Mouse (Mus musculus) MEL (cell line): ENCODE results near the gene C130032M10Rik. TPM values are rescaled to one million over a fixed set of nuclear protein-coding genes. Genes with fewer than 3 reads are reported as not detected.

Experiments used
- DNase-seq: peaks from one replicate; pipeline ENCODE4 v3.0.0; 2011; ENCODE audit warnings: low read depth, low spot score
- H3K27ac ChIP-seq: 2 replicates; pipeline ENCODE4 v1.5.1; 2012; ENCODE audit warnings: low read depth, mild to moderate bottlenecking, control low read depth, low read length, moderate library complexity; ENCODE audit not compliant: control insufficient read depth
- H3K27me3 ChIP-seq, 2 experiments: fragments of 150-350 bp in 1 of 2; sonication (generic) in 1 of 2; 2 replicates each; pipeline ENCODE4 v1.6.1; 2012; ENCODE audit warnings: low read length in 2 of 2, mild to moderate bottlenecking in 2 of 2, improper control_type of control experiment in 1 of 2, moderate library complexity in 1 of 2; ENCODE audit not compliant: insufficient read depth in 2 of 2, control insufficient read depth in 1 of 2
- H3K36me3 ChIP-seq, 2 experiments: 2 replicates each; pipeline ENCODE4 v1.6.1; 2012 to 2014; ENCODE audit warnings: low read length in 2 of 2, improper control_type of control experiment in 1 of 2, inconsistent platforms in 1 of 2, mild to moderate bottlenecking in 1 of 2; ENCODE audit not compliant: insufficient read depth in 2 of 2, control insufficient read depth in 1 of 2
- H3K4me1 ChIP-seq, 2 experiments: fragments of 150-350 bp in 1 of 2; sonication (generic) in 1 of 2; 2 replicates each; pipeline ENCODE4 v1.6.1; 2012; ENCODE audit warnings: low read length in 2 of 2, improper control_type of control experiment in 1 of 2, mild to moderate bottlenecking in 1 of 2; ENCODE audit not compliant: insufficient read depth in 2 of 2, control insufficient read depth in 1 of 2
- H3K4me3 ChIP-seq, 2 experiments: fragments of 150-350 bp in 1 of 2; sonication (generic) in 1 of 2; 2 replicates each; pipeline ENCODE4 v1.5.1; 2012; ENCODE audit warnings: low read depth in 2 of 2, low read length in 2 of 2, mild to moderate bottlenecking in 2 of 2, moderate library complexity in 2 of 2, control low read depth in 1 of 2, improper control_type of control experiment in 1 of 2; ENCODE audit not compliant: control insufficient read depth in 1 of 2, insufficient read depth in 1 of 2
- H3K79me2 ChIP-seq: 2 replicates; pipeline ENCODE4 v1.6.1; 2012; ENCODE audit warnings: mild to moderate bottlenecking, low read length, moderate library complexity; ENCODE audit not compliant: control insufficient read depth, poor library complexity, insufficient read depth
- H3K9ac ChIP-seq: 2 replicates; pipeline ENCODE4 v1.6.1; 2012; ENCODE audit warnings: low read depth, mild to moderate bottlenecking, control low read depth, low read length, moderate library complexity; ENCODE audit not compliant: control insufficient read depth, poor library complexity, severe bottlenecking
- H3K9me3 ChIP-seq: fragments of 150-350 bp; sonication (generic); replicated peaks from 2 replicates; pipeline ENCODE4 v1.6.1; 2012; ENCODE audit warnings: mild to moderate bottlenecking, low read length, improper control_type of control experiment, moderate library complexity; ENCODE audit not compliant: insufficient read depth
- BHLHE40 ChIP-seq: IDR thresholded peaks from 2 replicates; pipeline ENCODE4 v1.6.1; 2012; ENCODE audit warnings: low read depth, mild to moderate bottlenecking, inconsistent platforms, low read length, improper control_type of control experiment, borderline replicate concordance
- CTCF ChIP-seq, 3 experiments: IDR thresholded peaks in 2 of 3; conservative IDR thresholded peaks in 1 of 3; 2 replicates each; pipeline ENCODE4 v1.5.1; 2011 to 2012; ENCODE audit warnings: low read length in 3 of 3, low read depth in 2 of 3, mild to moderate bottlenecking in 2 of 3, improper control_type of control experiment in 1 of 3, inconsistent platforms in 1 of 3, mixed read lengths in 1 of 3, moderate library complexity in 1 of 3; ENCODE audit not compliant: control insufficient read depth in 1 of 3, insufficient read depth in 1 of 3, poor library complexity in 1 of 3, severe bottlenecking in 1 of 3
- ETS1 ChIP-seq: IDR thresholded peaks from 2 replicates; pipeline ENCODE4 v1.6.1; 2012; ENCODE audit warnings: low read depth, mild to moderate bottlenecking, inconsistent platforms, low read length, improper control_type of control experiment, moderate library complexity
- HCFC1 ChIP-seq: IDR thresholded peaks from 2 replicates; pipeline ENCODE4 v1.6.1; 2012; ENCODE audit warnings: low read depth, mild to moderate bottlenecking, inconsistent platforms, low read length, improper control_type of control experiment, moderate library complexity
- JUND ChIP-seq: IDR thresholded peaks from 2 replicates; pipeline ENCODE4 v1.6.1; 2011; ENCODE audit warnings: low read depth, mild to moderate bottlenecking, improper control_type of control experiment, low read length
- MAX ChIP-seq: IDR thresholded peaks from 2 replicates; pipeline ENCODE4 v1.6.1; 2011; ENCODE audit warnings: low read length, improper control_type of control experiment
- MYB ChIP-seq: IDR thresholded peaks from 2 replicates; pipeline ENCODE4 v1.6.1; 2011; ENCODE audit warnings: mild to moderate bottlenecking, low read depth, low read length, improper control_type of control experiment
- NELFE ChIP-seq: IDR thresholded peaks from 2 replicates; pipeline ENCODE4 v1.6.1; 2011; ENCODE audit warnings: low read depth, low read length, improper control_type of control experiment
- SIN3A ChIP-seq: IDR thresholded peaks from 2 replicates; pipeline ENCODE4 v1.6.1; 2012; ENCODE audit warnings: low read length, improper control_type of control experiment, inconsistent platforms
- TBP ChIP-seq: IDR thresholded peaks from 2 replicates; pipeline ENCODE4 v1.8.0; 2011; ENCODE audit warnings: low read depth, low read length, improper control_type of control experiment
- UBTF ChIP-seq: IDR thresholded peaks from 2 replicates; pipeline ENCODE4 v1.6.1; 2012; ENCODE audit warnings: low read depth, mild to moderate bottlenecking, inconsistent platforms, low read length, improper control_type of control experiment, moderate library complexity, borderline replicate concordance; ENCODE audit not compliant: insufficient read depth
- USF1 ChIP-seq: IDR thresholded peaks from 2 replicates; pipeline ENCODE4 v1.6.1; 2014; ENCODE audit warnings: low read depth, mild to moderate bottlenecking, inconsistent platforms, low read length, improper control_type of control experiment, moderate library complexity
- USF2 ChIP-seq, 2 experiments: IDR thresholded peaks; 2 replicates each; pipeline ENCODE4 v1.6.1; 2011 to 2012; ENCODE audit warnings: improper control_type of control experiment in 2 of 2, low read length in 2 of 2, borderline replicate concordance in 1 of 2, inconsistent platforms in 1 of 2, low read depth in 1 of 2, mild to moderate bottlenecking in 1 of 2; ENCODE audit not compliant: insufficient read depth in 1 of 2
- ZC3H11A ChIP-seq: IDR thresholded peaks from 2 replicates; pipeline ENCODE4 v1.6.1; 2012; ENCODE audit warnings: low read depth, mild to moderate bottlenecking, inconsistent platforms, low read length, improper control_type of control experiment
- ZKSCAN1 ChIP-seq: IDR thresholded peaks from 2 replicates; pipeline ENCODE4 v1.6.1; 2012; ENCODE audit warnings: low read depth, mild to moderate bottlenecking, inconsistent platforms, low read length, improper control_type of control experiment, moderate library complexity
- polyA plus RNA-seq, 2 experiments: library from polyadenylated mRNA; stranded (reverse) in 1 of 2; unstranded in 1 of 2; fragments of >175 nt in 1 of 2; fragments of >200 nt in 1 of 2; gene quantifications; 2 replicates each; pipeline versions ENCODE4 v1.2.1 to v1.2.4; 2012; ENCODE audit warnings: low replicate concordance in 2 of 2, low read depth in 1 of 2; ENCODE audit not compliant: insufficient read length in 2 of 2, insufficient read depth in 1 of 2, missing spikeins in 1 of 2
- total RNA-seq: library from RNA; depleted of rRNA; stranded (reverse); fragments of 300-350 nt; gene quantifications from 2 replicates; pipeline ENCODE4 v1.2.3, GENCODE M21; 2012

C130032M10Rik gene
- total and polyA plus RNA-seq, 3 experiments: not detected

DNA sequence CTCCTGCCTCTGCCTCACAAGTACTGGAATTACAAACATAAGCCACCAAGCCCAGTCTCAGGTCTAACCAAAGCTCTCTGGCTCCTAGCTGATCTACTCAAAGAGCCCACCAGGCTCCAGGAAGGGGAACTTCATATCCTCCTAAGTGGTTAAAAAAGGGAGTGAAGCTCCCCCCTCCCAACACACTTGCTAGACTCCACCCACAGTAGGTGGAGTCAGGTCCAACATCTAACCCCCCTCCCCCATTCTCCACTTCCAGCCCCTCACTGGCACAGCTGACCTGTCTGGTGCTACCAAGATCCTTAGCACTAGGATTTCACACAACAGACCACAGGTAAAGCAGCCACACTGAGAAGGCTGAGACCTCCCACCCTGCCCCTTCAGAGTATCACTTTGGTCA lies 38.3 kb downstream of the C130032M10Rik start:
- Histone ChIP-seq H3K9me3 (no peaks in the 10 kb centered on the region), H3K79me2 (no peaks in the 10 kb centered on the region), H3K4me1 (no peaks in the 10 kb centered on the region), H3K27me3 (peaks cover 0 to 3% of the 10 kb centered on the region in 2 experiments; a peak in 2 of 4 replicates), H3K9ac (no peak overlapping the region), H3K27ac (no peak overlapping the region), H3K4me3 (no peak overlapping the region), H3K36me3 (no peaks in the 10 kb centered on the region)
- TF ChIP-seq CTCF (IDR thresholded peaks at IDR 0.05 in 2 of 3, conservative IDR thresholded peaks at IDR 0.05 in 1 of 3; ENCODE audit: control insufficient read depth in 1 of 3, insufficient read depth in 1 of 3, low read depth in 2 of 3, low read length in 3 of 3, poor library complexity in 1 of 3, severe bottlenecking in 1 of 3): no peak
- TF ChIP-seq USF2 (IDR thresholded peaks at IDR 0.05; ENCODE audit: borderline replicate concordance in 1 of 2, insufficient read depth in 1 of 2, low read depth in 1 of 2, low read length in 2 of 2): no peak
- no peak for TF ChIP-seq MYB
- no peak for TF ChIP-seq JUND
- TF ChIP-seq BHLHE40: no peak
- no peak for TF ChIP-seq ZKSCAN1
- no peak for TF ChIP-seq ZC3H11A
- TF ChIP-seq UBTF: no peak
- TF ChIP-seq NELFE: no peak
- no peak for TF ChIP-seq MAX
- TF ChIP-seq ETS1: no peak
- no peak for TF ChIP-seq HCFC1
- TF ChIP-seq USF1: no peak
- no peak for DNase-seq

DNA sequence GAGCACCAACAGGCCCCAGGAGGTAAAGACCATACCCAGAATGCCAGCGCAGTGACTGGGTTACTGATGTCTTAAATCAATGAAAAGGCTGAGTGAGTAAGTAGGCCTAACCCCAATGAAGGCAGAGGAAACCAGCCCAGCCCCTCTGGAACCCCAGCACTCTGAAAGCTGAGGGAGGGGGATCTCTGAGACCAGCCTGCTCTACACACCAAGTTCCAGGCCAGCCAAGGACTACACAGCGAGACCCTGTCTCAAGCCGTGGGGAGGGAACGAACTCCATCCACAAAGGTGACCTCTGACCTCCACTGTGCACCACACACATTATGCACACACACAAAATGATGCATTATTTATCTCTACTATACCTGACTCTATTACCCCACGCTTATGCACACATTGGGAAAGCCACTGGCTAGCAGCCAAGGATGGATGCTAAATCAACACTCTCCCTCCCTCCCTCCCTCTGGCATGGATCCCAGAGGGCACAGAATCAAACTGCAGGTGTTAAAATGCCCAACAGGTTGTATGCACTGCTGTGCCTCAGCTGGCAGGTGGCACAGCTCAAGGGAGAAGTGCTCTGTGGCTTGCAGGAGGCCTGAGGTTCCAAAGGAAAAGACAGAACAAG lies 39.0 kb downstream of the C130032M10Rik start:
- TF ChIP-seq SIN3A (no peak), TBP (no peak)
- H3K79me2 ChIP-seq: no peaks in the 10 kb centered on the region
- no peaks in the 10 kb centered on the region for H3K9me3 ChIP-seq
- H3K4me1 ChIP-seq: no peaks in the 10 kb centered on the region
- no peak overlapping the region for H3K9ac ChIP-seq
- H3K27me3 ChIP-seq: peaks cover 0 to 3% of the 10 kb centered on the region in 2 experiments; a peak in 2 of 4 replicates
- H3K36me3 ChIP-seq: no peaks in the 10 kb centered on the region
- H3K27ac ChIP-seq: no peak overlapping the region
- no peak for DNase-seq
- no peak overlapping the region for H3K4me3 ChIP-seq
